In the genomic region with DNA sequence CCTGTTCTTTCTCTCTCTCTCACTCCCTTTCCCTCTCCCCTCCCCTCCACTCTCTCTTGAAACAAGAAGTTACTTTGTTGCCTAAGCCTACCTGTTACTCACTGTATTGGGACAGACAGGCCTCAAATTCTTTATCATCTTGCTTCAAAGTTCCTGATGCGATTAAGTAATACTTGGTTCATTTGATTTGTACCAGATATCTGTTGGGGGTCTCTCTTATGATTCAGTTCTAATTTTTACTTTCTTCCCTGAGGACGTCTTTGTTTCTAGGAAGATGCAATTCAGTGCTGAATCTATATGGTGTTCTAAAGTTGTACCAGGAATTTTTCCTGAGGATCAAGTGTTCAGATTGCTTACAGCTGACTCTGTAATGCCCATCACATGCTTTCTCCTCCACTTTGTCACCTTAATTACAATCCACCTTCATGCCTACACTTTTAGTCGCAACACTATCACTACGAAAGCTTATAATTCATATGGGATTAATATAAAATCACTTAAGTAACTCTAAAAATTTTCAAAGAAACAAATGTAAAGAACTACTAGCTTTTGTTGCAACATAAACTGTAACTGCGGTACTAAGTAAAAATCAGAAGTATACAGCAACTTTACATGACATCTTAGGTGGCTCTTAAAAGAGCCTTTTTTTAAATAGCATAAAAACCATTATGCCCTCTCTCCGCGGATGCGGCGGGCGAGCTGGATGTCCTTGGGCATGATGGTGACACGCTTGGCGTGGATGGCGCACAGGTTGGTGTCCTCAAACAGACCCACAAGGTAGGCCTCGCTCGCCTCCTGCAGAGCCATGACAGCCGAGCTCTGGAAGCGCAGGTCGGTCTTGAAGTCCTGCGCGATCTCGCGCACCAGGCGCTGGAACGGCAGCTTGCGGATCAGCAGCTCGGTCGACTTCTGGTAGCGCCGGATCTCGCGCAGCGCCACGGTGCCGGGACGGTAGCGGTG, we compare ENCODE assay signal across 7 mouse cellular contexts. TPM values are rescaled to one million over a fixed set of nuclear protein-coding genes. Genes with fewer than 3 reads are reported as not detected.
DNase-seq lines count a peak whose midpoint lies in the region; ATAC-seq and TF ChIP-seq lines count a peak whose summit lies in the region.

No protein-coding gene starts in this region.

- no peak for ATAC-seq in forebrain, embryonic 12.5 days (ENCODE audit: low FRiP score)
- no peak for ATAC-seq in liver, embryonic 12.5 days

- peaks cover 38% of the 10 kb centered on the region for H3K4me1 ChIP-seq in E14TG2a.4 (replicated peaks; ENCODE audit: low read depth, low read length)
- peaks cover 29% of the 10 kb centered on the region for H3K4me1 ChIP-seq in forebrain, embryonic 12.5 days
- H3K4me1 ChIP-seq in liver, embryonic 12.5 days = peaks cover 58% of the 10 kb centered on the region

- no peaks in the 10 kb centered on the region for H3K27me3 ChIP-seq in E14TG2a.4 (ENCODE audit: insufficient read depth, low read length)
- H3K27me3 ChIP-seq in forebrain, embryonic 12.5 days = no peaks in the 10 kb centered on the region
- no peaks in the 10 kb centered on the region for H3K27me3 ChIP-seq in liver, embryonic 12.5 days (replicated peaks)

- no peaks in the 10 kb centered on the region for H3K36me3 ChIP-seq in E14TG2a.4 (ENCODE audit: insufficient read depth, low read length)
- H3K36me3 ChIP-seq in forebrain, embryonic 12.5 days (replicated peaks) = no peaks in the 10 kb centered on the region
- no peaks in the 10 kb centered on the region for H3K36me3 ChIP-seq in liver, embryonic 12.5 days

- H3K4me3 ChIP-seq in E14TG2a.4 (replicated peaks; ENCODE audit: low read length) = peak overlapping the region; percentile 73
- H3K4me3 ChIP-seq in forebrain, embryonic 12.5 days (replicated peaks) = peak overlapping the region; percentile 45
- H3K4me3 ChIP-seq in liver, embryonic 12.5 days = peak overlapping the region; percentile 57

- under 1% methylated on average over 15 of the region's 36 CpGs for WGBS in forebrain, embryonic 12.5 days
- WGBS in liver, embryonic 12.5 days (ENCODE audit: insufficient replicate concordance) = 1% methylated on average over 15 of the region's 36 CpGs

- peak overlapping the region; percentile 63 for H3K4me2 ChIP-seq in forebrain, embryonic 12.5 days
- H3K4me2 ChIP-seq in liver, embryonic 12.5 days = peak overlapping the region; percentile 71

- peak; percentile 89 for DNase-seq in 416B (ENCODE audit: low read depth)
- DNase-seq in frontal cortex, postnatal 10 days (ENCODE audit: low spot score in 2 of 2) = no peak
- DNase-seq in layer of hippocampus, adult 18-20 months (ENCODE audit: low spot score in 2 of 2) = no peak
- DNase-seq in left cerebral cortex, postnatal 14 days (ENCODE audit: low spot score in 2 of 2) = no peak

- no peaks in the 10 kb centered on the region for H3K9me3 ChIP-seq in E14TG2a.4 (ENCODE audit: low read length)
- no peaks in the 10 kb centered on the region for H3K9me3 ChIP-seq in forebrain, embryonic 12.5 days
- H3K9me3 ChIP-seq in liver, embryonic 12.5 days (replicated peaks) = no peaks in the 10 kb centered on the region

- TF ChIP-seq CTCF in E14TG2a.4 (conservative IDR thresholded peaks at IDR 0.05; ENCODE audit: low read length) = no peak

- H3K9ac ChIP-seq in forebrain, embryonic 12.5 days = peak overlapping the region; percentile 64
- H3K9ac ChIP-seq in liver, embryonic 12.5 days = peak overlapping the region; percentile 82

- peak overlapping the region; percentile 99 for H3K27ac ChIP-seq in forebrain, embryonic 12.5 days
- peak overlapping the region; percentile 100 for H3K27ac ChIP-seq in liver, embryonic 12.5 days

- intact Hi-C loops in left cerebral cortex, postnatal 14 days (cut with DNase I) = loop anchor here (10.0 kb wide), 2 partner anchors 320 to 1700 kb away; a partner anchor contains a TSS

RNA-seq across cellular contexts. Expression of a gene that starts 0.7 kb away (rescaled TPM):
- 11.1 and 13.8 TPM in 2 replicates for polyA plus RNA-seq in forebrain, embryonic 12.5 days (2016; fragmentation: Nextera tagmentation; extraction: Ambion mirVana)
- polyA plus RNA-seq in liver, embryonic 12.5 days (2016; fragmentation: Nextera tagmentation; extraction: Ambion mirVana) = 4.8 and 6.7 TPM in 2 replicates
- under 1 TPM; 0.62 to 0.63 TPM for total RNA-seq in layer of hippocampus, adult 18-20 months (2021)
- 1 to 10 TPM; 6.8 to 7.2 TPM for total RNA-seq in left cerebral cortex, postnatal 14 days (2021)

RNA-seq across cellular contexts. Expression of a gene that starts 1.8 kb away (rescaled TPM):
- polyA plus RNA-seq in forebrain, embryonic 12.5 days (2016; fragmentation: Nextera tagmentation; extraction: Ambion mirVana) = 2.2 and 3.5 TPM in 2 replicates
- 4.6 and 5.5 TPM in 2 replicates for polyA plus RNA-seq in liver, embryonic 12.5 days (2016; fragmentation: Nextera tagmentation; extraction: Ambion mirVana)
- 10 to 100 TPM; 15.7 to 19.5 TPM for total RNA-seq in layer of hippocampus, adult 18-20 months (2021)
- total RNA-seq in left cerebral cortex, postnatal 14 days (2021) = 10 to 100 TPM; 18.8 to 20.7 TPM

RNA-seq across cellular contexts. Expression of a gene that starts 6.1 kb away (rescaled TPM):
- 15.2 and 15.9 TPM in 2 replicates for polyA plus RNA-seq in forebrain, embryonic 12.5 days (2016; fragmentation: Nextera tagmentation; extraction: Ambion mirVana)
- 56.9 and 57.2 TPM in 2 replicates for polyA plus RNA-seq in liver, embryonic 12.5 days (2016; fragmentation: Nextera tagmentation; extraction: Ambion mirVana)
- total RNA-seq in layer of hippocampus, adult 18-20 months (2021) = 10 to 100 TPM; 47.0 to 47.3 TPM
- 10 to 100 TPM; 55.8 to 75.9 TPM for total RNA-seq in left cerebral cortex, postnatal 14 days (2021)

RNA-seq across cellular contexts. Expression of a gene that starts 6.2 kb away (rescaled TPM):
- 59.9 and 73.2 TPM in 2 replicates for polyA plus RNA-seq in forebrain, embryonic 12.5 days (2016; fragmentation: Nextera tagmentation; extraction: Ambion mirVana)
- 70.3 TPM in 2 replicates for polyA plus RNA-seq in liver, embryonic 12.5 days (2016; fragmentation: Nextera tagmentation; extraction: Ambion mirVana)
- 10 to 100 TPM; 28.1 to 35.2 TPM for total RNA-seq in layer of hippocampus, adult 18-20 months (2021)
- total RNA-seq in left cerebral cortex, postnatal 14 days (2021) = 10 to 100 TPM; 30.0 to 36.8 TPM

RNA-seq across cellular contexts. Expression of a gene that starts 7.4 kb away (rescaled TPM):
- 14.0 and 15.8 TPM in 2 replicates for polyA plus RNA-seq in forebrain, embryonic 12.5 days (2016; fragmentation: Nextera tagmentation; extraction: Ambion mirVana)
- polyA plus RNA-seq in liver, embryonic 12.5 days (2016; fragmentation: Nextera tagmentation; extraction: Ambion mirVana) = 15.2 and 16.6 TPM in 2 replicates
- total RNA-seq in layer of hippocampus, adult 18-20 months (2021) = 1 to 10 TPM; 7.6 to 9.4 TPM
- 10 to 100 TPM; 16.5 to 23.8 TPM for total RNA-seq in left cerebral cortex, postnatal 14 days (2021)

Comparison
In these comparisons a context has a peak if more than half of its experiments do, and no peak if none do; other contexts are left out.
1. RNA of a gene that starts 0.7 kb away (total RNA-seq): 6.8 to 7.2 TPM in left cerebral cortex, postnatal 14 days; 0.62 to 0.63 TPM in layer of hippocampus, adult 18-20 months; every median in the first group is over 4 times any median in the second.
2. Peak in every context shown above with its lines, with median percentiles within 50 percentile points of each other: H3K4me3 ChIP-seq.